Mouse (Mus musculus) WW6 (cell line): ENCODE measurements around the gene Gm7029.
"Not testable (repeated sequence)": the region's sequence is repeated elsewhere in the genome, so short reads cannot be mapped to it uniquely, and the experiment has no call there.

ENCODE experiments used
- DNase-seq: peaks from one replicate; pipeline ENCODE4 v3.0.0-alpha.2; 2013; ENCODE audit warnings: low read depth, low spot score

Gm7029 gene

GRCm38 (mm10) chr17:33891892-33892291 is 18.3 kb downstream of the Gm7029 start:
- not testable (repeated sequence) for DNase-seq

GRCm38 (mm10) chr17:33892429-33892828 is 18.8 kb downstream of the Gm7029 start:
- DNase-seq: no peak

GRCm38 (mm10) chr17:33893011-33893410 is 19.4 kb downstream of the Gm7029 start:
- DNase-seq: not testable (repeated sequence)

GRCm38 (mm10) chr17:33897114-33897794 is 23.6 kb downstream of the Gm7029 start:
- no peak for DNase-seq

GRCm38 (mm10) chr17:33898193-33898592 is 24.6 kb downstream of the Gm7029 start:
- not testable (repeated sequence) for DNase-seq

- no peak for DNase-seq
These were observed 26.0 kb downstream of the Gm7029 start for GRCm38 (mm10) chr17:33899642-33900041.

- DNase-seq: no peak
These were observed 26.8 kb downstream of the Gm7029 start for GRCm38 (mm10) chr17:33900281-33900988.

- DNase-seq: no peak
These were observed 27.3 kb downstream of the Gm7029 start for GRCm38 (mm10) chr17:33900989-33901314.

GRCm38 (mm10) chr17:33901653-33902052 is 28.0 kb downstream of the Gm7029 start:
- DNase-seq: no peak

GRCm38 (mm10) chr17:33902079-33902478 is 28.4 kb downstream of the Gm7029 start:
- no peak for DNase-seq

- DNase-seq: no peak
These were observed 28.9 kb downstream of the Gm7029 start for GRCm38 (mm10) chr17:33902491-33902890.

- DNase-seq: not testable (repeated sequence)
These were observed 30.4 kb downstream of the Gm7029 start for GRCm38 (mm10) chr17:33903911-33904651.

GRCm38 (mm10) chr17:33904835-33905234 is 31.2 kb downstream of the Gm7029 start, which contains the start of gene Platr17:
Gene Platr17 (plus strand): TSS chr17:33905135.
- not testable (repeated sequence) for DNase-seq

- DNase-seq: no peak
These were observed 34.9 kb downstream of the Gm7029 start for GRCm38 (mm10) chr17:33908331-33909076.

- peak; percentile 98 for DNase-seq
These were observed 35.6 kb downstream of the Gm7029 start, which contains the start of gene Daxx for GRCm38 (mm10) chr17:33909077-33909868. Gene Daxx (plus strand): TSS chr17:33909414.

GRCm38 (mm10) chr17:33909869-33910250 is 36.2 kb downstream of the Gm7029 start:
- DNase-seq: no peak

GRCm38 (mm10) chr17:33910346-33911051 is 36.9 kb downstream of the Gm7029 start:
- DNase-seq: no peak

- DNase-seq: no peak
These were observed 37.6 kb downstream of the Gm7029 start for GRCm38 (mm10) chr17:33911052-33911812.

- DNase-seq: no peak
These were observed 38.3 kb downstream of the Gm7029 start for GRCm38 (mm10) chr17:33911813-33912414.
